Mouse (Mus musculus): ENCODE data around the gene Galnt3. TPM values are rescaled to one million over a fixed set of nuclear protein-coding genes. Genes with fewer than 3 reads are reported as not detected.

Galnt3 gene
- total RNA-seq, 2 experiments from 2014 or later: not detected

DNA sequence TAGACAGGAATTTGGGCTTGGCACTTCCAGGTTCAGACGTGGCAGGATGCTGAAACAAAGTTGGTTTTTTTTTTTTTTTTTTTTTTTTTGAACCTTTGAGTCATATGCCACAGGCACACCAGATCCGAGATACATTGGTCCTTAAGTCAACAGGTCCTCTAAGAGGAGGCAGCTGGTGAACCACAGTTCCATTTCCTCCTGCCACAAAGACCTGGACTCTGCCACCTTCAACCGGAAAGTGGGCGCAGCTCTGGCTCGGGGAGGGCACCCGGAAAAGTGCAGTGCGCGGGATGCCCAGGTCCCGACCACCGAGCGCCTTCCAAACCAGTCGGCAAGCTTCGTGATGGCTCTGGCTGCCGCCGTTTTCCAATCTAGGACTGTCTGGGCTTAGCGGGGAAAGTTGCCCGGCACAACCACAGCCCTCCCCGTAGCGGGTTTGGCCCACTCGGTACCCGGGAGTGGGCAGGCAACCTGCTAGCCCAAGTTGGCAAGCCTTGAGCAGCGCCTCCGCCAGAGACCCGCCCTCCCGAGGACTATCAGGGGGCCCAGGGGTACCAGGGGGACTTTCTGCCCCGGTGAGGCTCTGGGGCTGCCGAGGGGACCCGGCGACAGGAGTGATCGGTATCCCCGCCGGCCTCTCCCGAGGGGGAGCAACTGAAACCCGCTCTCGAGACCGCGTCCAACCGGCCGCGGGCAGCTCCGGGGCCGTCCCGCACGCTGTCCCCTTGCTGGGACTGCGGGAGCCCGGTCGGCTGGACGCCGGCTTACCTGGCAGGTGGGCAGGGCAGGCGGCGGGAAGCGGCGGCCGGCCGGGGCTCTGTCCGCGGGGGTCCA lies 821 bp downstream of the Galnt3 start:
- peak; percentile 5 for DNase-seq
- intact Hi-C loops (cut with DNase I; ENCODE audit: low total_unique reads): no loop called here

DNA sequence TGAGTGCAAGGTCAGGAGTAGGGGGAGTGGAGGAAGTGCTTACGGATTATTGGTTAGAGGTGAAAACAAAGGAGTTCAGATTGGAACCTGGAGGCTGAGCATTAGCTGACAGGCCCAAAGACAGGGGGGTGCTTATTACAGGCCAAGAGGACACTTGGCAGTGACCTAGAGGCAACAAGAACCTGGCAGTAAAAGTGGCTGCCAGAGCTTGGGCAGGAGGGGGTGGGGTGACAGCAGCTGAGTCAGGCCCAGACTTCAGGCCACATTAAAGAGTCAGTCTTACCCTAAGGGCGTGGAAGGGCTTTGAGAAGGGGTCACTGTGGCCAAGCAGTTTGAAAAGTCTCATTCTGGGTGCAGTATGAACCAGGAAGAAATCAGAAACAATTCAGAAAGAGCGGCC lies 7.1 kb downstream of the Galnt3 start:
- intact Hi-C loops (cut with DNase I; ENCODE audit: low total_unique reads): no loop called here
- DNase-seq: peak; percentile 7

DNA sequence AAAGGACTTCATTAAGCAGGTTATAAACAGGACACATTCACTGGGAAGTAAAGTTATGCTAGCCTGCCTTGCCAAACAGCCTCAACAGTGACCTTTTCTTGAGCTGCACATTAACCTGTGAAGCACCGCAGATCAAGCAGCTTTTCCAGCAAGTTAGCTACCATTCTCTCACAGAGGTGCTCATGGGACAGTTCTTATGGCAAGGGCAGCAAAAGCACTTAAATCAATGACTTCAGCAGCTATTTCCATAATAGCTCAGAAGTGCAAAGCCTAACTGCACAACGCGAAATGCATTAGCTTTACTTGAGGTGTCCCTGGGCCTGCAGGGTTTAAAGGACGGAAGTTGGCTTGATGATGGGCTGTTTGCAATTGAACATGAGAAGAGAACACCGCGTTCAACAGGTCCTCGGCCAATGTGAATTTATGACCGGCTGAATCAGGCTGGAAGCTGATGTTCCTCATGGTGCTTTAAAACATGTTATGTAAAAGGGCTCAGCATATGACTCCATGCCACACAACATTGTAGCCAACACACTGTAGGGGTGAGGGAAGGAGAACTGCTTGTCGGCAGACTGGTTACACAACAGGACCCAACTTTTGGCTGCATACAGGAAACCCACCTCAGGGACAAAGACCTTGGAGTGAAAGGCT lies 16.8 kb downstream of the Galnt3 start:
- intact Hi-C loops (cut with DNase I; ENCODE audit: low total_unique reads): no loop called here
- no peak for DNase-seq

DNA sequence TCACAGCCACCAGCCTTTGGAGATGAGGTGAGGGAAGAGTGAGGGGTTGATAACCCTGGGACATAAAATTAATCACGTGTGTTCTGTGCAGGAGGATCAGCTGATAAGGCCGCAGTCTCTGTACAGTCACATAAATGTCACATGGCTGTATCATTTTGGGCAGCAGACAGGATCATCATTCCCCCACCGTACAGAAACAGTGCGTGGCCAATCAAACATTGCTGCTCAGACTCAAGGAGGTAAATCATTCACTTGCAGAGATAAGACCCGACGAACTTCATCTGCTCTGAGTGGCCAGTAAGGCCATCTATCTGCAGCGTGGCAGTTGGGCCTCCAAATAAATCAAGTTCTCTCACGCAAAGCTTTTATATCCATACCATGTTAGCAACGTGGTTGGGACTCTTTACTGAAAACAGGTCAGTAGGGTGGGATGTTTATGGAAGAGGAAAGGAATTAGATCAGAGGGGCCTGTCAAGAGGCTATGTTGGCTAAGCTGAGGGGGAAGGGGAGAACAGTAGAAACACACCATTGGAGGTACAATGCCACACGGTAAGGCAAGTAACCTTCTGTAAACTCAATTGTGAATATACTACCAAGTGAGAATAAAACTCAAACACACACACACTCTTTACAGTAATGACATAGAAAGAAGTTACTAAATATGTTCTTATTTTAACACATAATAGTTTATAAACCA lies 20.9 kb downstream of the Galnt3 start:
- intact Hi-C loops (cut with DNase I; ENCODE audit: low total_unique reads): no loop called here
- no peak for DNase-seq

DNA sequence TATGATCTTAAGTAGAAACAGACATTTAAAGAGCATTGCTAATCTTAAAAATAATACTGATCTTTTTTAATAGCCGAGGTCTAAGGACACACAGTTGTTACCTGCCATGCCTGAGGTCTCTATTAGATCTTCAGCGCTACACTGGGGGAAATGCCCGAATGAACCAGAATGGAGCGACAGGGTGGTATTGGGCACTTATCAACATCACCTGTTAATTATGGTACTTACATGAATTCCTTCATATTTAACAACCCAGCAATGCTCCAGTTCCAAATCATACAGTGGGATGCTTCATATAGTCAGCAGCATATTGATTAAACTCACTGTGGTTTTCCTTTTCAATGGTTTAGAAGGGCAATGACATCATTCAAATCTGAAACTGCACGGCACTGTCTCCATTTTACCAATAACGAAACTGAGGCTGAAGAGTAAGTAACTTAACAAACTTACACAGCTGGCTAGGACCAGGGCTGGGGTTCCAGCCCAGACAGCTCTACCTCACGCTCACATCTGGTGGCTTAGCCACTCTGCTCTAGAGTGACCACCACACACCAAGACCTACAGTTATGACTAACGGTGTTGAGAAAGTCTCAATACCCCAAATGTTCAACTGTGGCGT lies 23.0 kb downstream of the Galnt3 start:
- intact Hi-C loops (cut with DNase I; ENCODE audit: low total_unique reads): no loop called here
- no peak for DNase-seq

DNA sequence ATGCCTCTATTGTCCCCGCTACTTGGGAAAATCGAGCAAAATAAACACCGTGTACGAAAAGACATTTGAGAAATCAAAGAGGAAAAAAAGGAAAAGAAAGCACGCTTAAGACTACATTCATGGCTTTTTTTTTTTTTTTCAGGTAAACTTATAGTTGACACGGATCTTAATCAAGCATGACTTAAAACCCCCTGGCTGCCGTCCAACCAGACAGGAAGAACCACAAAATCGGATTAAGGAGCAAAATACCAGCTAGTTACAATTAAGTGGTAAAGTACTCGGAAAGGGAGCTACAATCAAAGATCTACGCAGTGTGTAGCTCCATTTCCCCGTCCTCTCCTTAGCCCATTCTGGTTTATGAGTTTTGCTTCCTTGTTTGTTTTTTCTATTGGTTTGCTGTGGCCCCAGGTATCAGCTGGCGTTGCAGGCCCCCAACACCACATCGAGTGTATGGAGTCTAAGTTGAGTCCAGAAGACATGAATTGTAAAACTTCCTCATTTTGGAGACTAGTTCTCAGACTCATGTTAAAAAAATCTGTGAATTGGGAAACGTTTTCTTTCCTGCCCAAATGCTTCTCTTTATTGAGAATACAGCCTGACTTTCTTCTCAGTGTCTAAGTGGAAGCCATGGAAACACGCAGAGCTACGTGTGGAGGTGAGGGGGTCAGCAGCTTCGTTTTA lies 24.0 kb downstream of the Galnt3 start:
- DNase-seq: no peak
- intact Hi-C loops (cut with DNase I; ENCODE audit: low total_unique reads): no loop called here

DNA sequence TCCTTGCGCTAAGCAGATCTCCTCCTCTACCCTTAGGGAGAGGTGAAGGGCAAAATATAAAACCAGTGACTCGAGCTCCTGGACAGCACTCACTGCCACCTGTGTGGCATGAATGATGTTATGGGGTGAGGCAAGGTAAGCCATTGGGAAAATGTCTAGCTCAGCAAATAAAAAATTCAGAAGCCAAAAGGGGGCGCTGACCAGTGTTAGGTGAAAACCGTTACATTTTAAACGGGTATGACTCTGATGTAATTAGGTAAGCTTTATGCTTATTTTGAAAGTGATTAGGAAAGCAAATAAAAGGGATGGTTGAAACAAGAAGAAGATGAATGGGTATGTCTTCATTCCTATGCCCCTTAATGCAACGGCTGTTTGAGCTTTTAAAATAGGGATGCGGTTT lies 24.6 kb downstream of the Galnt3 start:
- intact Hi-C loops (cut with DNase I; ENCODE audit: low total_unique reads): no loop called here
- DNase-seq: no peak

DNA sequence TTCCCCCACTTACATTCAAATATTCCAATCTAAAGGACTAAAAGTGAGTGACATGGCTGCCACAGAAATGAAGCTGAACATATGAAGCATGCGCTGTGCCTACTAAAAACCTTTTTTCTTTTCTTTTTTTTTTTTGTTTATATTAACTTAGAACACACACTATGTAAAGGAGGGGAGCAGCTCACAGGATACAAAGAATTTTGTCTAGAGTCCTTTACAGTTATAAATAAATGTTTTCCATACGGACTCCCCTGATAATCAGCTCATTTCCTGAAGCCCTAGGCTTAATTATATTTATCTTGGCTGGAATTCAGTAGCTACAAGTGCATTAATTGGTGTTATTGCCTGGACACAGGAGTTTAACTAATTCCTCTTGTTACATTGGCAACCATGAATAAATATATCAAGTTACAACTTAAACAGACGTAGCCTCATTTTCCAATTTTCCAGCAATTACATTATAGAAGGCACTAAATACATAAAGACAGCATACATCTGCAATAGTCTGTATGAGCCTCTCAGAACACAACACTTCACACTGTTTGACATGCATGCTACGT lies 30.1 kb downstream of the Galnt3 start:
- no peak for DNase-seq
- intact Hi-C loops (cut with DNase I; ENCODE audit: low total_unique reads): no loop called here

DNA sequence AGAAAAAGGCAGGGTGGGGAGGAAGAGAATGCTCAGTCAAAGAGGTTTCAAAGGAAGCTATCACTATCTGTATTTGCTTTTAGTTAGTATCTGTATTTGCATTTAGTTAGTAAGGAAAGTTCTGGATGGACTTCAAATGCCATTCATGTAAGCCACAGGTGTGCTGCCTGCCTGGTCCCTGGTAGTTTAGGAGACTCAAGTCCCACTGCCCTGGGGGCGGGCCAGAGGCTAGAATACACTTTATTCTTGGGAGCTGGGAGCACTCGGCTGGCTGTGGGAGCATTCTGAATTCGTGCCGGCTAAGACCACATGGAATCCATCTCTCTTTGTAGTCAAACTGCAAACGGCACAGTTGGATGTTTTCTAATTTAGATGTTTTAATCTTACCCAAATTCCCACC lies 33.5 kb downstream of the Galnt3 start:
- no peak for DNase-seq
- intact Hi-C loops (cut with DNase I; ENCODE audit: low total_unique reads): no loop called here

DNA sequence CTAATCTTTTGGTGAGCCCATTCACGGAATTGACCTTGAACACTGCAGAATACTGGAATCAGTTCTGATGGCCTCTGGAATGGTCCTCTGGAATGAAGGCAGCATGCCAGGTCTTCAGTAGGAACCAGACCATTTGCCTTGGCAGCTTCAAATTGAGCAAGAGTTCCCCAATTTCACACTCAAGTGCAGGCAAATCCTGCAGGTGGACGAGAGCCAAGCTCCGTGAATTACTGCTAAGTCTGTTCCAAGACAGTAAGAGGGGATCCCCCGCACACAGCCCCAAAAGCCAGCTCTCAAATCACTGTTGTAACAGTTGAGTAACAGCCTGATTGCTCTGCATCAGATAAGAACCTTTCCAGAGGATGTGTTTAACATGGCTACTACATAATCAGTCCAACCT lies 42.9 kb downstream of the Galnt3 start:
- DNase-seq: peak; percentile 10
- intact Hi-C loops (cut with DNase I; ENCODE audit: low total_unique reads): no loop called here

DNA sequence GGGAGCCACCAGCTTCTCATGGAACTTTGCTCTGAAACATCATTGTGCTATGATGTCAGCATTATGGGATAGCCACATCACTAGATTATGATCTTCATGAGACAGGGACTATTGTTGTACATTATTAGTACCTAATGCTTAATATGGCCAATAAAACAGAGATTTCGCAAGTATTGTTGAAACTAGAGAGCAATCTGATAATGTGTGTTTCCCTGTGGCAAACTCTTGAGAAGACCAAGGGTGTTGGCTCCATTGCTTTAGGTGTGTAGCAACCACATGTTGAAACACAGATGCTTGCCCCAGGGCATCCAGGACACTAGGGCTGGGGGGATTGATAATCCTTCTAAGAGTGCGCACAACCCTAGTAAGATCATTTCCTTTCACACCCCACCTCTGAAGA lies 44.1 kb downstream of the Galnt3 start:
- DNase-seq: no peak
- intact Hi-C loops (cut with DNase I; ENCODE audit: low total_unique reads): no loop called here

DNA sequence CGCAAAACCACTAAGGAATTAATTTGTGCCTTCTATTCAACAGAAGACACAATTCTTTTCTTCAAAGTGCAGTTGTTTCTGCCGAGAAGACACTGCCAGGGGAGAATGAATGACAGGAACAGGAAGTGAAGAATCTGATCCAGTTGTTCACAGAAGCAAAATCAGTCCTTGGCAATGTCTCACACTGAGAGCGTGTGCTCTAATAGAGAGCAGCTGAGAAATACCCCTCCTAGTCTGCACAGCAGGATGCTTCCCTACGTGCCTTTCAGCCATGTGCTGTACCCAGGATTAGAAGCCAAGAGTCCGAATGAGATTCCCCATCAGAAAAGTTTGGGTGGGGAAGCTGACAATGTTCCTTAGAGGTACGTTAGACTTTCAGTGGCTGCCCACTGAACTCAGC lies 55.3 kb downstream of the Galnt3 start:
- DNase-seq: no peak
- intact Hi-C loops (cut with DNase I; ENCODE audit: low total_unique reads): no loop called here

DNA sequence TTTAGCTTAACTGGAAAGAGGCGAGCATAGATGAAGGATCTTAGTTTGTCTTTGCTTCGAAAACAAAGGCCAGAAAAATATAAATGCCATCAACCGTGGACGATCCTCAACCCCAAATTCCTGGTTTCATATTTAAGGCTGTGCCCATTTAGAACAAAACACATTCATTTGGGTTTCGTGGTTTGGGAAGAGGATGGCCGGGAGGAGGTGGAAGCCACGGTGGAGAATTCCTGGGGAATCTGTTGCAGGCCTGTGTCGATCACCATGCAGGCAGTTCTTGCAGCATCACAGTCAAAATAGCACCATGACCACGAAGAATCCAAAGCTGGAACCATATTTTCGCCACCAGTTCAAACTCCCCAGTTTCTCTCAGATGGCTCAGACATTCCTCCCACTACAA lies 61.5 kb downstream of the Galnt3 start:
- no peak for DNase-seq

DNA sequence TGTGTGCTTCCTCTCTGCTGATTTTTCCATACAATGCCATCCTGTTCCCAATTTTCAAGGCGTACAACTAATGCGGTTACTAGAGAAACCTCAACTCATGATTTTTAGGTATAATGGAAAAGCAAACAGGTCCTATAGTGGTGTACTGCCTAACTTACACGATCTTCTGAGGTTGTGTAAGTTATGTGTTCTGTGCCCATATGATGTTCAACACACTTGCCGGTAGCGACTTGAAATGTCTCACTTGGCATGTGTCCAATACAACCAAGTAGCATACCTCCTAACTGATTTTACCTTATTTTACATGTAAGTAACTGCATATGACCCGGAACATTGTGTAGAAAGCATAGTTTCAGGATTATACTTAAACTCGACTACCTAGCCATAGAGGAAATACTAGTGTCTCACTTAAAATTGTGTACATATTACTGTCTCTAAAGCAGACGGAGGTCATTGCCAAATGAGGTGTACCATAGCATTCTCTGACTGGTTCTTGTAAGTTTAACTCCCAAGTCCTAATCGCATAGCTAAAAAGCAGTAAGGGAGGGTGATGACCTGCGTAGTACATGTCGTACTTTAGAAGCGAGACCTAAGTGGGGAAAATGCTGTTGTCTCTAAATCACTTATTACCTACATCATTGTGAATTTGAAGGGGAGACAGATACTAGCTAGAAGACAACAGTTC lies 80.2 kb downstream of the Galnt3 start:
- intact Hi-C loops (cut with DNase I; ENCODE audit: low total_unique reads): loop anchor here (10.0 kb wide), 1 partner anchor 250 kb away; no protein-coding TSS in a partner anchor

More for the DNA sequence above, 61.5 kb downstream of the Galnt3 start:
- intact Hi-C loops (cut with DNase I; ENCODE audit: low total_unique reads): no loop called here

DNA sequence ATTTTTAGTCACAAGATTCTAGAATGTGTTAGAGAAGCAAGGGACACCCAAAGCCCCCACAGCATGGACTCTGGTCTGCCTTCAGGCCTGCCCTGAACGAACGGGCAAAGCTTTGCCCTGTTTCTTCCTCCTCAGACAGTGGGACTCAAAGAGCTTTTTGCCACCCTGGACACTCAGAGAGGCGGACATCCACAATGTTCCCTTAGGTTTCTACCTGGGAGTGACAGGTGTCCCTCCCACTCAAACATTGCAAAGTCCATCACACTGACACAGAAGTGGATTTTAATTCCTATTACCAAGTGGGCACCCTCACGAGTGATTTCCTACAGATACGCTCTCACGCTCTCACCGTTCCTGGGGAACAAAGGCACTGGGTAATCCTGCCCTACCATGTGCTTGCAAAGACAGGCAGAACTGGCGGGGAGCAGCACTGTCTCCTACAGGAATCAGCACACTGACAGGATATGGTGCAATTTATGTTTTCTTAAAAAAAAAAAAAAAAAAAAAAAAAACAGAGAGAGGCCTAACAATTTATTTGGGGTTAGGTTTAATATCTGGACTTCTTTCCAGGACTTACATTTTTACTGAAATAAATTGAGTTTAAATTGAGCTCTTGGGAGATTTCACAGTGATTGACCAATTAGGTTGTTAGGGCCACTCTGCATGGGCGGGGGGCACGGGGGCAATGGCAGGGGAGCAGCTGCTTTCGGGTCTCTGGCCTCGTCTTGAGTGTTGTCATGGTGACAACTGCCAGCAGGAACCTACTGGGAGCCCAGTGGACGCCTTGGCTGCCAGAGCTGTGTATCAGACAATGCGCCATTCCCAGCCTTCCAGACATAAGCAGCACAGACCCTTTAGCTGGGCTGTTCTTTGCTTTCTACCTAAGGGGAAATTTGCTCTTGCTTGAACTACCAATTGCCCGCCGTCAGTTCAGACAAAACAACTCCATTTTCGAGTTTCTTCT lies 81.1 kb downstream of the Galnt3 start:
- intact Hi-C loops (cut with DNase I; ENCODE audit: low total_unique reads): loop anchor here (10.0 kb wide), 1 partner anchor 249 kb away; no protein-coding TSS in a partner anchor
- no peak for DNase-seq

More for the DNA sequence above, 80.2 kb downstream of the Galnt3 start:
- DNase-seq: no peak

DNA sequence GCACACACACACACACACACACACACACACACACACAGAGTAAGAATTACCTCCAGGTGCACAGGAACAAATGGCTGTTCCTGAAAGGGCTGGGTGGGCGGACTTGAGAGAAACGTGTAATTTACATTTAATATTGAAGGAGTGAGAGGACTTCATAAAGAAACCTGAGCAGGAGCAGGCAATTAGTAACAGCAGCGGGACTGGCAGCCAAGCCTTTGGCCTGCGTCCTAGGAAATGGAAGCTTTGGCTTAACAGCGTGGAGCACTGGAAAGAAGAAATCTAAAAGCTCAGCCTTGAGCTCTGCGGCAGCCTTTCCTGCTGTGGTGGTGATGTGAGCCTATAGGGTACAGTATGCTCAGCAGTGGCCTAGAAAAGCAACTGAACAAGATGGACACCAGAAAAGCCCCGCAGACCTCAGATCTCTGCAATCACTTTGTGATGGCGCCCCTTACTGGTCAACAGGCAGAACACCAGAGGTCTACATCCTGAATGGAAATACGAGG lies 82.8 kb downstream of the Galnt3 start:
- DNase-seq: no peak
- intact Hi-C loops (cut with DNase I; ENCODE audit: low total_unique reads): loop anchor here (10.0 kb wide), 1 partner anchor 247 kb away; no protein-coding TSS in a partner anchor

Data from gastrocnemius, postnatal 14 days (tissue).